Mouse (Mus musculus): ENCODE measurements around the gene Fpr3. TPM values are rescaled to one million over a fixed set of nuclear protein-coding genes. Genes with fewer than 3 reads are reported as not detected.

Gene Fpr3
- polyA plus RNA-seq, 1 experiment = not detected

- TF ChIP-seq MAX (IDR thresholded peaks at IDR 0.05) (peak; percentile 70), CEBPB (IDR thresholded peaks at IDR 0.05; ENCODE audit: low read depth) (no peak), MYOG (IDR thresholded peaks at IDR 0.05; ENCODE audit: control insufficient read depth, extremely low read depth, insufficient read length) (no peak), USF1 (IDR thresholded peaks at IDR 0.05; ENCODE audit: low read depth) (no peak), FOSL1 (IDR thresholded peaks at IDR 0.05; ENCODE audit: insufficient read depth, low read length, poor library complexity, severe bottlenecking) (peak; percentile 40), MYOD1 (IDR thresholded peaks at IDR 0.05; ENCODE audit: control insufficient read depth, insufficient read length, low read depth) (peak; percentile 95), CTCF (IDR thresholded peaks at IDR 0.05; ENCODE audit: control insufficient read depth, insufficient read depth, insufficient read length) (no peak)
- Histone ChIP-seq H3K79me2 (ENCODE audit: control insufficient read depth, insufficient read depth) (peaks cover 28% of the 10 kb centered on the region), H3K36me3 (ENCODE audit: control insufficient read depth, insufficient read depth) (no peaks in the 10 kb centered on the region), H3ac (ENCODE audit: control insufficient read depth, insufficient read length, low read depth) (no peak overlapping the region), H3K4me3 (ENCODE audit: insufficient read depth, poor library complexity, severe bottlenecking) (no peak overlapping the region), H3K27me3 (ENCODE audit: control insufficient read depth, insufficient read depth, insufficient read length) (no peaks in the 10 kb centered on the region), H3K79me3 (ENCODE audit: low read depth) (peaks cover 6% of the 10 kb centered on the region)
Measured at GRCm38 (mm10) chr17:17857446-17857845, 30.2 kb upstream of the Fpr3 start.

GRCm38 (mm10) chr17:17860110-17860509, 27.5 kb upstream of the Fpr3 start:
- Histone ChIP-seq H3K79me2 (ENCODE audit: control insufficient read depth, insufficient read depth) (peaks cover 3% of the 10 kb centered on the region), H3ac (ENCODE audit: control insufficient read depth, insufficient read length, low read depth) (no peak overlapping the region), H3K4me3 (ENCODE audit: insufficient read depth, poor library complexity, severe bottlenecking) (no peak overlapping the region), H3K27me3 (ENCODE audit: control insufficient read depth, insufficient read depth, insufficient read length) (no peaks in the 10 kb centered on the region), H3K36me3 (ENCODE audit: control insufficient read depth, insufficient read depth) (peaks cover 4% of the 10 kb centered on the region), H3K79me3 (ENCODE audit: low read depth) (no peaks in the 10 kb centered on the region)
- TF ChIP-seq MYOG (IDR thresholded peaks at IDR 0.05; ENCODE audit: control insufficient read depth, extremely low read depth, insufficient read length) (no peak), FOSL1 (IDR thresholded peaks at IDR 0.05; ENCODE audit: insufficient read depth, low read length, poor library complexity, severe bottlenecking) (no peak), MYOD1 (IDR thresholded peaks at IDR 0.05; ENCODE audit: control insufficient read depth, insufficient read length, low read depth) (no peak), MAX (IDR thresholded peaks at IDR 0.05) (no peak), CEBPB (IDR thresholded peaks at IDR 0.05; ENCODE audit: low read depth) (no peak), CTCF (IDR thresholded peaks at IDR 0.05; ENCODE audit: control insufficient read depth, insufficient read depth, insufficient read length) (no peak), USF1 (IDR thresholded peaks at IDR 0.05; ENCODE audit: low read depth) (no peak)

GRCm38 (mm10) chr17:17862360-17862759, 25.3 kb upstream of the Fpr3 start:
- H3ac ChIP-seq (ENCODE audit: control insufficient read depth, insufficient read length, low read depth) = no peak overlapping the region
- H3K4me3 ChIP-seq (ENCODE audit: insufficient read depth, poor library complexity, severe bottlenecking) = no peak overlapping the region
- TF ChIP-seq FOSL1 (IDR thresholded peaks at IDR 0.05; ENCODE audit: insufficient read depth, low read length, poor library complexity, severe bottlenecking) (no peak), MAX (IDR thresholded peaks at IDR 0.05) (no peak), USF1 (IDR thresholded peaks at IDR 0.05; ENCODE audit: low read depth) (no peak), MYOG (IDR thresholded peaks at IDR 0.05; ENCODE audit: control insufficient read depth, extremely low read depth, insufficient read length) (no peak), CTCF (IDR thresholded peaks at IDR 0.05; ENCODE audit: control insufficient read depth, insufficient read depth, insufficient read length) (no peak)
- no peaks in the 10 kb centered on the region for H3K79me2 ChIP-seq (ENCODE audit: control insufficient read depth, insufficient read depth)
- no peaks in the 10 kb centered on the region for H3K79me3 ChIP-seq (ENCODE audit: low read depth)
- peaks cover 4% of the 10 kb centered on the region for H3K36me3 ChIP-seq (ENCODE audit: control insufficient read depth, insufficient read depth)
- no peaks in the 10 kb centered on the region for H3K27me3 ChIP-seq (ENCODE audit: control insufficient read depth, insufficient read depth, insufficient read length)

GRCm38 (mm10) chr17:17865168-17865567, 22.5 kb upstream of the Fpr3 start:
- no peaks in the 10 kb centered on the region for H3K79me2 ChIP-seq (ENCODE audit: control insufficient read depth, insufficient read depth)
- H3K36me3 ChIP-seq (ENCODE audit: control insufficient read depth, insufficient read depth) = peaks cover 4% of the 10 kb centered on the region
- H3K4me3 ChIP-seq (ENCODE audit: insufficient read depth, poor library complexity, severe bottlenecking) = no peak overlapping the region
- H3K79me3 ChIP-seq (ENCODE audit: low read depth) = no peaks in the 10 kb centered on the region
- TF ChIP-seq MYOD1 (IDR thresholded peaks at IDR 0.05; ENCODE audit: control insufficient read depth, insufficient read length, low read depth) = no peak
- no peak for TF ChIP-seq MYOG (IDR thresholded peaks at IDR 0.05; ENCODE audit: control insufficient read depth, extremely low read depth, insufficient read length)
- H3ac ChIP-seq (ENCODE audit: control insufficient read depth, insufficient read length, low read depth) = no peak overlapping the region
- no peaks in the 10 kb centered on the region for H3K27me3 ChIP-seq (ENCODE audit: control insufficient read depth, insufficient read depth, insufficient read length)

GRCm38 (mm10) chr17:17866801-17867469, 20.7 kb upstream of the Fpr3 start:
- Histone ChIP-seq H3K27me3 (ENCODE audit: control insufficient read depth, insufficient read depth, insufficient read length) (no peaks in the 10 kb centered on the region), H3K36me3 (ENCODE audit: control insufficient read depth, insufficient read depth) (peaks cover 4% of the 10 kb centered on the region), H3ac (ENCODE audit: control insufficient read depth, insufficient read length, low read depth) (no peak overlapping the region), H3K79me2 (ENCODE audit: control insufficient read depth, insufficient read depth) (no peaks in the 10 kb centered on the region), H3K79me3 (ENCODE audit: low read depth) (no peaks in the 10 kb centered on the region), H3K4me3 (ENCODE audit: insufficient read depth, poor library complexity, severe bottlenecking) (no peak overlapping the region)
- TF ChIP-seq MYOD1 (IDR thresholded peaks at IDR 0.05; ENCODE audit: control insufficient read depth, insufficient read length, low read depth) (no peak), MYOG (IDR thresholded peaks at IDR 0.05; ENCODE audit: control insufficient read depth, extremely low read depth, insufficient read length) (no peak), FOSL1 (IDR thresholded peaks at IDR 0.05; ENCODE audit: insufficient read depth, low read length, poor library complexity, severe bottlenecking) (no peak), CEBPB (IDR thresholded peaks at IDR 0.05; ENCODE audit: low read depth) (no peak), CTCF (IDR thresholded peaks at IDR 0.05; ENCODE audit: control insufficient read depth, insufficient read depth, insufficient read length) (no peak), MAX (IDR thresholded peaks at IDR 0.05) (no peak), USF1 (IDR thresholded peaks at IDR 0.05; ENCODE audit: low read depth) (no peak)

All from C2C12 (cell line).